ENCODE assay signal across 17 mouse cellular contexts in genomic region chr3:108310921-108311341, GRCm38 (mm10). TPM values are rescaled to one million over a fixed set of nuclear protein-coding genes. Genes with fewer than 3 reads are reported as not detected.
DNase-seq lines count a peak whose midpoint lies in the region; ATAC-seq and TF ChIP-seq lines count a peak whose summit lies in the region.
"Had no signal": no experiment of that assay in that cellular context is flagged by ENCODE, and none has a peak within 500 bp of the region (broad histone marks: within the 10 kb centered on the region; RNA-seq: fewer than 3 reads in every experiment).

No protein-coding gene starts in this region.

- no peaks in the 10 kb centered on the region; the same call in 1 of the 2 replicates for H3K4me1 ChIP-seq in heart, adult 2 months (ENCODE audit: control insufficient read depth, insufficient read depth, low read length)
- H3K4me1 ChIP-seq in heart, embryonic 10.5 days: peaks cover 29% of the 10 kb centered on the region
- peaks cover 24% of the 10 kb centered on the region for H3K4me1 ChIP-seq in lung, embryonic 15.5 days

- TF ChIP-seq EP300 in heart, adult 2 months (IDR thresholded peaks at IDR 0.05; ENCODE audit: insufficient read depth, low read depth, low read length): peak; percentile 60; the same call in 1 of the 2 replicates

- intact Hi-C loops in heart, adult 2 months (cut with DNase I): no loop called here

- H3K36me3 ChIP-seq in heart, adult 2 months (ENCODE audit: control insufficient read depth, insufficient read depth, low read length): peaks cover 3% of the 10 kb centered on the region; the same call in 1 of the 2 replicates
- peaks cover 10% of the 10 kb centered on the region; the same call in 1 of the 2 replicates for H3K36me3 ChIP-seq in heart, embryonic 10.5 days
- peaks cover 7% of the 10 kb centered on the region; the same call in 1 of the 2 replicates for H3K36me3 ChIP-seq in lung, embryonic 15.5 days
- H3K36me3 ChIP-seq: liver, embryonic 12.5 days had no signal

- peak in 1 of 2 experiments; percentile 62 for DNase-seq in heart, adult 2 months
- no peak for DNase-seq in heart, embryonic 10.5 days (ENCODE audit: low spot score)
- DNase-seq in Muller cell, postnatal 12 days (ENCODE audit: inconsistent ontology term): peak; percentile 70
- DNase-seq in fat pad, adult 2 months (ENCODE audit: extremely low read depth, low read depth, low spot score): peak; percentile 79
- no peak for DNase-seq in cerebellum, adult 9-11 months
- no peak for DNase-seq in right cerebral cortex, postnatal 36 days (ENCODE audit: low spot score in 2 of 2)
- DNase-seq: cerebellum, adult 11-12 months; kidney, adult 8-10 months had no signal

- H3K9ac ChIP-seq in heart, adult 2 months (ENCODE audit: low read depth, low read length): no peak overlapping the region
- H3K9ac ChIP-seq in lung, embryonic 15.5 days: no peak overlapping the region
- H3K9ac ChIP-seq: hindbrain, embryonic 14.5 days; liver, embryonic 12.5 days had no signal

- H3K4me3 ChIP-seq in heart, adult 2 months: no peak overlapping the region
- H3K4me3 ChIP-seq in heart, embryonic 10.5 days: no peak overlapping the region
- H3K4me3 ChIP-seq in lung, embryonic 15.5 days: no peak overlapping the region
- H3K4me3 ChIP-seq: liver, embryonic 12.5 days; myocyte had no signal

- H3K27ac ChIP-seq in heart, adult 2 months: peak overlapping the region; percentile 34
- no peak overlapping the region for H3K27ac ChIP-seq in heart, embryonic 10.5 days
- peak overlapping the region; percentile 64; the same call in 1 of the 2 replicates for H3K27ac ChIP-seq in lung, embryonic 15.5 days
- H3K27ac ChIP-seq: hindbrain, embryonic 14.5 days; liver, embryonic 12.5 days had no signal

- no peak for TF ChIP-seq CTCF in heart, adult 2 months (IDR thresholded peaks at IDR 0.05)

- H3K9me3 ChIP-seq in heart, embryonic 10.5 days: no peaks in the 10 kb centered on the region
- no peaks in the 10 kb centered on the region for H3K9me3 ChIP-seq in lung, embryonic 15.5 days
- H3K9me3 ChIP-seq: liver, embryonic 12.5 days had no signal

- no peaks in the 10 kb centered on the region for H3K27me3 ChIP-seq in heart, adult 2 months (ENCODE audit: control insufficient read depth, insufficient read depth, low read length)
- H3K27me3 ChIP-seq in heart, embryonic 10.5 days (ENCODE audit: insufficient read depth, poor library complexity, severe bottlenecking): no peaks in the 10 kb centered on the region
- H3K27me3 ChIP-seq in lung, embryonic 15.5 days: no peaks in the 10 kb centered on the region
- H3K27me3 ChIP-seq: CH12.LX; liver, embryonic 12.5 days had no signal

- ATAC-seq in lung, embryonic 15.5 days (ENCODE audit: borderline replicate concordance, extremely low read depth, low FRiP score, low TSS enrichment): peak; percentile 78; the same call in 1 of the 2 replicates
- no peak for ATAC-seq in megakaryocyte, adult 5-6 weeks (ENCODE audit: poor library complexity, severe bottlenecking)
- ATAC-seq: liver, embryonic 12.5 days had no signal

- no peaks in the 10 kb centered on the region for H3K79me2 ChIP-seq in heart, adult 2 months (replicated peaks; ENCODE audit: control insufficient read depth, insufficient read depth, low read length)

- H3K4me2 ChIP-seq in lung, embryonic 15.5 days: no peak overlapping the region
- H3K4me2 ChIP-seq: hindbrain, embryonic 14.5 days; liver, embryonic 12.5 days; midbrain, embryonic 11.5 days had no signal

- TF ChIP-seq POLR2A in heart, adult 2 months (IDR thresholded peaks at IDR 0.05; ENCODE audit: insufficient read depth, low read depth, low read length): no peak

RNA-seq across cellular contexts. Expression of gene Sort1, which starts 27.0 kb away (rescaled TPM):
- total RNA-seq in heart, adult 2 months (2021): 10 to 100 TPM; 17.4 to 19.2 TPM
- 33.7 and 51.9 TPM in 2 replicates for polyA plus RNA-seq in heart, adult 2 months (2012; rRNA removed)
- polyA plus RNA-seq in heart, embryonic 10.5 days (2016; fragmentation: Nextera tagmentation; extraction: Ambion mirVana): 15.1 and 26.4 TPM in 2 replicates
- 24.8 and 28.0 TPM in 2 replicates for polyA plus RNA-seq in lung, embryonic 15.5 days (2015; fragmentation: Nextera tagmentation; extraction: Ambion mirVana)
- 80.7 and 83.8 TPM in 2 replicates for total RNA-seq in megakaryocyte, adult 5-6 weeks (2015)
- total RNA-seq in megakaryocyte, adult 5-6 weeks (2017): 76.4 and 87.8 TPM in 2 replicates

RNA-seq across cellular contexts. Expression of gene Mybphl, which starts 53.8 kb away (rescaled TPM):
- total RNA-seq in heart, adult 2 months (2021): 10 to 100 TPM; 35.8 to 51.2 TPM
- polyA plus RNA-seq in heart, adult 2 months (2012; rRNA removed): 268 and 304 TPM in 2 replicates
- 60.0 and 65.8 TPM in 2 replicates for polyA plus RNA-seq in heart, embryonic 10.5 days (2016; fragmentation: Nextera tagmentation; extraction: Ambion mirVana)
- 2.8 and 9.3 TPM in 2 replicates for polyA plus RNA-seq in lung, embryonic 15.5 days (2015; fragmentation: Nextera tagmentation; extraction: Ambion mirVana)
- total RNA-seq in megakaryocyte, adult 5-6 weeks (2015): not detected in 2 replicates
- not detected in 2 replicates for total RNA-seq in megakaryocyte, adult 5-6 weeks (2017)
- total RNA-seq: CH12.LX; gastrocnemius, adult 8-10 months; left cerebral cortex, adult 8-10 months had no signal
- polyA plus RNA-seq: midbrain, embryonic 11.5 days; myocyte had no signal

RNA-seq across cellular contexts. Expression of gene Psma5, which starts 54.2 kb away (rescaled TPM):
- 10 to 100 TPM; 48.1 to 49.9 TPM for total RNA-seq in heart, adult 2 months (2021)
- polyA plus RNA-seq in heart, adult 2 months (2012; rRNA removed): 42.4 and 75.5 TPM in 2 replicates
- 280 and 324 TPM in 2 replicates for polyA plus RNA-seq in heart, embryonic 10.5 days (2016; fragmentation: Nextera tagmentation; extraction: Ambion mirVana)
- 289 and 312 TPM in 2 replicates for polyA plus RNA-seq in lung, embryonic 15.5 days (2015; fragmentation: Nextera tagmentation; extraction: Ambion mirVana)
- total RNA-seq in megakaryocyte, adult 5-6 weeks (2015): 160 and 172 TPM in 2 replicates
- 146 and 158 TPM in 2 replicates for total RNA-seq in megakaryocyte, adult 5-6 weeks (2017)

Comparison
In these comparisons a context has a peak if more than half of its experiments do, and no peak if none do; other contexts are left out.
1. DNase-seq: peak in Muller cell, postnatal 12 days (single experiment) and fat pad, adult 2 months (single experiment); none in heart, embryonic 10.5 days (single experiment), cerebellum, adult 9-11 months (single experiment) and right cerebral cortex, postnatal 36 days (0 of 2).